Mouse (Mus musculus) neural tube, embryonic 11.5 days (tissue): ENCODE data around the gene Dntt. TPM values are rescaled to one million over a fixed set of nuclear protein-coding genes. Genes with fewer than 3 reads are reported as not detected.

Source experiments
- ATAC-seq: fragments of 200-750 bp; cut with Nextera tagmentation; 2 replicates; pipeline ENCODE4 v1.8.0; 2017; ENCODE audit warnings: moderate number of reproducible peaks, mild to moderate bottlenecking, moderate TSS enrichment, moderate library complexity; ENCODE audit not compliant: insufficient read depth, low FRiP score, low TSS enrichment
- DNase-seq: peaks from one replicate; pipeline ENCODE4 v3.0.0-alpha.2; 2015; ENCODE audit warnings: low spot score
- H3K27ac ChIP-seq: fragments of 300-500 bp; sonication (generic); 2 replicates; pipeline ENCODE4 v1.5.1; 2014; ENCODE audit warnings: low read depth, mild to moderate bottlenecking, low read length
- H3K27me3 ChIP-seq: fragments of 300-500 bp; sonication (generic); 2 replicates; pipeline ENCODE4 v1.6.1; 2014; ENCODE audit warnings: mild to moderate bottlenecking, low read length, mixed read lengths; ENCODE audit not compliant: control insufficient read depth, insufficient read depth
- H3K36me3 ChIP-seq: fragments of 300-500 bp; sonication (generic); 2 replicates; pipeline ENCODE4 v1.6.1; 2014; ENCODE audit warnings: mild to moderate bottlenecking, low read length, moderate library complexity, mixed read lengths; ENCODE audit not compliant: control insufficient read depth, insufficient read depth
- H3K4me1 ChIP-seq: fragments of 300-500 bp; sonication (generic); 2 replicates; pipeline ENCODE4 v1.6.1; 2014; ENCODE audit warnings: low read length, mixed read lengths; ENCODE audit not compliant: control insufficient read depth, insufficient read depth
- H3K4me2 ChIP-seq: fragments of 300-500 bp; sonication (generic); 2 replicates; pipeline ENCODE4 v1.6.1; 2014; ENCODE audit warnings: low read depth, mild to moderate bottlenecking, moderate library complexity
- H3K4me3 ChIP-seq: fragments of 300-500 bp; sonication (generic); 2 replicates; pipeline ENCODE4 v1.5.1; 2014; ENCODE audit warnings: low read depth, low read length
- H3K9ac ChIP-seq: fragments of 300-500 bp; sonication (generic); 2 replicates; pipeline ENCODE4 v1.6.1; 2014; ENCODE audit warnings: mild to moderate bottlenecking, low read length
- H3K9me3 ChIP-seq: fragments of 300-500 bp; sonication (generic); 2 replicates; pipeline ENCODE4 v1.6.1; 2016; ENCODE audit warnings: low read length; ENCODE audit not compliant: control insufficient read depth
- WGBS: fragments of 180-500 bp; shearing (Covaris S2); extraction: QIAGEN DNeasy Blood & Tissue Kit; methylation state at CpG from one replicate; pipeline ENCODE4 v1.1.7; 2014; 5-methylcytosine and 5-hydroxymethylcytosine counted together
- polyA plus RNA-seq: library from polyadenylated mRNA; unstranded; fragments of >200 nt; fragmentation: Nextera tagmentation; extraction: Ambion mirVana; gene quantifications from 2 replicates; pipeline ENCODE4 v1.2.1, GENCODE M21; 2014

Dntt gene
- polyA plus RNA-seq, 1 experiment from 2014 or later = 0.17 TPM

GRCm38 (mm10) chr19:40993356-40993755 is 35.7 kb upstream of the Dntt start:
- no peaks in the 10 kb centered on the region for H3K4me1 ChIP-seq
- ATAC-seq (no peak), DNase-seq (no peak)
- H3K27me3 ChIP-seq = no peaks in the 10 kb centered on the region
- H3K9me3 ChIP-seq = no peaks in the 10 kb centered on the region
- H3K9ac ChIP-seq = no peak overlapping the region
- H3K4me2 ChIP-seq = no peak overlapping the region
- H3K27ac ChIP-seq = no peak overlapping the region
- H3K36me3 ChIP-seq = no peaks in the 10 kb centered on the region
- WGBS = 75% methylated on average over 5 of the region's 5 CpGs
- H3K4me3 ChIP-seq = no peak overlapping the region

DNA sequence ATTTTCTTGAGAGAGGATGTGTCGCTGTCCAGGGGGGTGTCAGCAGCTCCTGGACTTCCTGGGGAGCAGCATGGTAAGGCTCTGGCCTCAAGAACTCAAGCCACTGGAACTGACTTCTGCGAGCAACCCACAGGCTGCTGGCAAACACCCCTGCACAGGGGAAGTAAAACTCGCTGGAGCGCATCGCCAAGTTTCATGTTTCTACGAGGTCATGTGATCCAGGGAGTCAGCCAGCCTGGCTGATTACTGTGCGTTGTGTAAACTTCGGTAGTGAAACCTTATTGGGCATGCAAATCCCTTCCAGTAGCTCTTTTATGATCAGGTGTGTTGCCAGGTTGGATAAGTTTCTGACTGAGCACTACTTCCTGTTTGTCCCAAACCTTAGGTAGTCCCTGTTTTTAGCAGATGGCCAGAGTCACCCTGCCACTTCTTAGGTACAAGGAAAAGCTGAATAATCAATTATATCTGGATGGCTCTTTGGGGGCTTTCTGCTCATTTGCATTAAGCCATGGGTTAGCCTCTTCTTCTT is 35.0 kb upstream of the Dntt start, which contains the start of gene Blnk:
Blnk (minus strand) TSS at position 479 of the 529 bp plus-strand sequence.
- Histone ChIP-seq H3K9ac (no peak within 1 kb of the TSS), H3K9me3 (no peaks in the 10 kb centered on the region), H3K36me3 (no peaks in the 10 kb centered on the region), H3K4me1 (no peaks in the 10 kb centered on the region), H3K4me3 (no peak within 1 kb of the TSS), H3K27ac (no peak within 1 kb of the TSS), H3K4me2 (no peak within 1 kb of the TSS), H3K27me3 (no peaks in the 10 kb centered on the region)
- WGBS = 50% methylated on average over 8 of the region's 8 CpGs
- ATAC-seq = no peak
- no peak for DNase-seq

- ATAC-seq = no peak
- WGBS = 64% methylated on average over 7 of the region's 7 CpGs
- no peak overlapping the region for H3K4me3 ChIP-seq
Measured at GRCm38 (mm10) chr19:40994911-40995310, 34.2 kb upstream of the Dntt start.

DNA sequence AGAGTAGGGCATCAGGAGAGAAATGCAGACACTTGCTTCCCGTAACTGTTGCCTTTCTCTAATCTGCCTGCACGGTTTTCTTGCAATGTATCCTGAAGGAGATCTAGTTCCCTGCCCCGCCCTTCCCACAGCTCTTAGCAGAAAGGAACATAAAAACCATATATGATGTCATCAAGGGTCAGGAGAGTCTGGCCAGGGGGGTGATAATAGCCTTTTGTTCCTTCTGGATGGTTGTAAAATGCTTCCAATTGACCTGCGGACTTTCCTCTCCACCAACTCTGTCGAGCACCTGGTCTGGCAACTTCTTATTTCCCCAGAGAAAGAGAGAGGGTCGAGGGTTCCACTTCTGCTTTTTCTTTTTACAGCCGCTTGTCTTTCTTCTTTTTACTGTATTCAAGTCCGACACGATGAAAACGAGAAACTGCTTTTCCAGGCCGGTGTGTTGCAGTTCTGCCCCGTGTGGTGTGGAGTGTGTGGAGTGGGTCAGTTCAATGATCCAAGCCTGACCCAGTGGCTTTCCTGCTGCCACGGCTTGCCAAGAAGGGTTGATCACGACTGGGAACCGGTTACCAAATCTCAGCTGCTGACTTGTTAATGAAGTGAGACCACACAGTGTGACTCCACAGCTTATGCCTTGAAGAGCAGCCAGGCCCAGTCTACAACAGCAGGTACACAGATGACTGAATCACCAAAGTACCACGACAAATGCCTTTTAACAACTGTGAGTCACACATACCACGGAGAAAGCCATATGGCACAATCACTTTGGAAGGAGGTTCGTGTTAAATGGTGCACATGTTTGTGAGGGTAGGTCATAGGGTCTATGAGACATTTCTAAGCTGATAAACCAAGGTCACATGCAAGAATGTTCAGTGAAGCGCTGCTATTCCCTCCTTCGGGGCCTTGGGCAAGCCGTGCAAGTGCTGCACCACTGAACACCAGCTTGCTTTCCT is 33.4 kb upstream of the Dntt start:
- Histone ChIP-seq H3K4me1 (no peaks in the 10 kb centered on the region), H3K27me3 (no peaks in the 10 kb centered on the region), H3K9ac (no peak overlapping the region), H3K9me3 (no peaks in the 10 kb centered on the region), H3K36me3 (no peaks in the 10 kb centered on the region), H3K27ac (no peak overlapping the region), H3K4me3 (no peak overlapping the region), H3K4me2 (no peak overlapping the region)
- ATAC-seq (no peak), DNase-seq (no peak)
- 46% methylated on average over 21 of the region's 21 CpGs for WGBS

More at GRCm38 (mm10) chr19:40994911-40995310, 34.2 kb upstream of the Dntt start:
- H3K4me1 ChIP-seq = no peaks in the 10 kb centered on the region
- H3K27me3 ChIP-seq = no peaks in the 10 kb centered on the region
- H3K36me3 ChIP-seq = no peaks in the 10 kb centered on the region
- H3K27ac ChIP-seq = no peak overlapping the region
- no peak overlapping the region for H3K4me2 ChIP-seq
- no peak for DNase-seq
- no peak overlapping the region for H3K9ac ChIP-seq
- no peaks in the 10 kb centered on the region for H3K9me3 ChIP-seq

GRCm38 (mm10) chr19:40996722-40997121 is 32.4 kb upstream of the Dntt start:
- no peak overlapping the region for H3K27ac ChIP-seq
- DNase-seq = no peak
- H3K27me3 ChIP-seq = no peaks in the 10 kb centered on the region
- H3K9ac ChIP-seq = no peak overlapping the region
- ATAC-seq = no peak
- no peaks in the 10 kb centered on the region for H3K4me1 ChIP-seq
- H3K9me3 ChIP-seq = no peaks in the 10 kb centered on the region
- WGBS = 90% methylated on average over 6 of the region's 6 CpGs
- no peak overlapping the region for H3K4me3 ChIP-seq
- H3K36me3 ChIP-seq = no peaks in the 10 kb centered on the region
- no peak overlapping the region for H3K4me2 ChIP-seq

DNA sequence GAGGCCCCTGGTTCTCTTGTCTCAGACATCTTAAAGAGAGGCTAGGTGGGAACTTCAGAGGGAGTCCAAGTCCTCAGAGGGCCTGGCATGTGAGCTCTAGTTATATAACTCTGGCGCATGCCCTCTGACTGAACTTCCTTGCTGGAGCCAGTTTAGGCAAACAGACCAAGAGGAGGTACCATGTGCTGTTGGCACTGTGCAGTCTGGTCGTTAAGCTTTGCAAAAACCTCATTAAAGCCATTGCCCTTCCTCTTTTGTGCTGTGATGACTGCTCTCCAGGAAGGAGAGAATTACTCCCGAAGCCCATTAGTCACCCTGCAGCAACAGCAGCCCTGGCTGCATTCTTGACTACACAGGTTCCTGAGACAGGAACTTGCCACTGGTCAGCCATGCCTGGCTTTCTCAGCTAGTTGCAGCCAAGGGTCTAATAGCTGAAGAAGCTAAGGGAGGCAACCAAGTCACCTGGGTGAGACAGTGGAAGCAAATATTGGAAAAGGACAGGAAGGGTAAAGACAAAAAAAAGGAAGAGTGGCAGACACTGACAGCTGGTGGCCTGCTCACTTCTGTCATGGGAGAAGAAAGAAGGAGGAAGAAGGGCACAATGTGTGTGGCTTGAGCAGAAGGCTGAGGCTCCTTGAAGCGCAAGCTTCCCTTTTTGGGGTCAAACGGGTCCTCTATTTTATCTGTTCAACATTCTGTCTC is 30.5 kb upstream of the Dntt start:
- no peak overlapping the region for H3K27ac ChIP-seq
- H3K4me3 ChIP-seq = no peak overlapping the region
- DNase-seq = no peak
- WGBS = 47% methylated on average over 5 of the region's 5 CpGs
- H3K4me2 ChIP-seq = no peak overlapping the region
- no peaks in the 10 kb centered on the region for H3K9me3 ChIP-seq
- no peaks in the 10 kb centered on the region for H3K4me1 ChIP-seq
- ATAC-seq = no peak
- H3K36me3 ChIP-seq = no peaks in the 10 kb centered on the region
- no peak overlapping the region for H3K9ac ChIP-seq
- no peaks in the 10 kb centered on the region for H3K27me3 ChIP-seq

DNA sequence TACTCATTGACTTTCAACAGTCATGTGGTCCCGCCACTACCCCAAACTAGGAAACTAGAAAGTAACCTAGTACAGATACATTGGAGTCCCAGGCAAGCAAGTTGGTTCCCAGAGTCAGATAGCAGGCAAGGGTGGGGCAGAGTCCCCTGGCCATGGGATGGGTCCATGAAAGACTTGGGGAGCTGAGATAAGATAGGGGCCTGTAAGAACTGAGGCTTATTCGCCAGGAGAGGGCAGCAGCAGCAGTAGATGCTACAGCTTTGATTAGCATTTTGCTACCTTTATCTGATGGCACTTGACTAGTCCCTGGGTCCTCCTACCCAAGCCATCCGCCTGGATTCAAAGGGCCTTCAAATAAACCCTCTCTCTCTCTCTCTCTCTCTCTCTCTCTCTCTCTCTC is 29.5 kb upstream of the Dntt start:
- DNase-seq = no peak
- H3K27me3 ChIP-seq = no peaks in the 10 kb centered on the region
- no peaks in the 10 kb centered on the region for H3K9me3 ChIP-seq
- H3K4me2 ChIP-seq = no peak overlapping the region
- no peak overlapping the region for H3K4me3 ChIP-seq
- H3K27ac ChIP-seq = no peak overlapping the region
- ATAC-seq = no peak
- no peaks in the 10 kb centered on the region for H3K36me3 ChIP-seq
- H3K9ac ChIP-seq = no peak overlapping the region
- 66% methylated on average over 3 of the region's 3 CpGs for WGBS
- no peaks in the 10 kb centered on the region for H3K4me1 ChIP-seq

GRCm38 (mm10) chr19:41003694-41004315 is 25.3 kb upstream of the Dntt start:
- Histone ChIP-seq H3K4me1 (no peaks in the 10 kb centered on the region), H3K4me3 (no peak overlapping the region), H3K27ac (no peak overlapping the region), H3K9ac (no peak overlapping the region), H3K36me3 (no peaks in the 10 kb centered on the region), H3K9me3 (no peaks in the 10 kb centered on the region), H3K27me3 (no peaks in the 10 kb centered on the region), H3K4me2 (no peak overlapping the region)
- ATAC-seq (no peak), DNase-seq (no peak)
- WGBS = 88% methylated on average over 3 of the region's 3 CpGs
